Mouse (Mus musculus): ENCODE measurements around the gene Ecm1. TPM values are rescaled to one million over a fixed set of nuclear protein-coding genes. Genes with fewer than 3 reads are reported as not detected.

Ecm1 gene
- polyA plus RNA-seq (2015; fragmentation: Nextera tagmentation; extraction: Ambion mirVana), result 22.3 and 23.8 TPM in 2 replicates

DNA sequence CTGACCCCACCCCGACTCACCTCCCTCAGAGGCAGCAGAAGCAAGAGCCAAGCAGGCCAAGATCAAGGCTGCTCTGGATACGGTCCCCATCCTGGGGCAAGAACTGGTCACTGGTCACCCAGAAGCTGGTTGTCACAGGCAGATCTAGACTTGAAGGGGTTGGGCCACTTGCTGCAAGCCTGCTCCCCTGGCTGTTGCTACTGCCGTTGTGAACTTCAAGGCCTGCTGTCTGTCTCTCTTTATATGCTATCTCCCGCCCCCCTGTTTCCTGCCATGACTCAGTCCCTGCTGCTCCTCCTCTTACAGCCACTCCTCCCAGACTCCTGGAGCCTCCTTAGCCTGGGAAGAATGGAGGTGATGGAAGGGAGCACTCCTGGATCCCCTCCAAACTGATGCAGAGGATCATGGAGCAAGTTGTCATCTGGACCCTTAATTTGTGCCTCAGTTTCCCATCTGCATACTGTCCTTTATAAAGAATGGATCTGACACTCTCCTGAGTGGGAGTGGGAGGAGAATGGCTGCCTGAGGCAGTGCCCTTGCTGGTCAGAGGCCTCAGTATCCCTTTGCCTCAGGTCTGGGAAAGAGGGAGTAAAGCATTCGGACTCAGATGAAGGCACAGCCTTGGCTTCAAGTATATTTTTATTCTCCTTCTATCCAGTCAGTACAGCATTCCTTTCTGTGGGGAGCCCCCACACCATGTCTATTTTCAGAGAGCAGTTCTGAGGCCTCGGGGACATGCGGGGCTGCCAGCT, at the start of gene Ecm1:
Gene Ecm1, minus strand, starts transcription at position 217 of the 752 bp plus-strand sequence.
- H3K4me3 ChIP-seq (ENCODE audit: low read length), result no peak within 1 kb of the TSS
- peak within 1 kb of the TSS; percentile 48 for H3K27ac ChIP-seq (ENCODE audit: low read length)
- no peaks in the 10 kb centered on the region for H3K9me3 ChIP-seq (ENCODE audit: control insufficient read depth, low read length)
- H3K4me2 ChIP-seq (ENCODE audit: low read depth, low read length), result no peak within 1 kb of the TSS
- H3K27me3 ChIP-seq (ENCODE audit: control insufficient read depth, insufficient read depth, low read depth, low read length), result no peaks in the 10 kb centered on the region
- peak within 1 kb of the TSS; percentile 46; the same call in 1 of the 2 replicates for H3K9ac ChIP-seq (ENCODE audit: low read length)
- peaks cover 7% of the 10 kb centered on the region for H3K4me1 ChIP-seq (replicated peaks; ENCODE audit: control insufficient read depth, insufficient read depth, low read length)
- peak; percentile 64; the same call in 1 of the 2 replicates for ATAC-seq (ENCODE audit: low read depth)
- peaks cover 13% of the 10 kb centered on the region for H3K36me3 ChIP-seq (ENCODE audit: control insufficient read depth, insufficient read depth, low read length)
- WGBS, result 52% methylated on average over 7 of the region's 7 CpGs

DNA sequence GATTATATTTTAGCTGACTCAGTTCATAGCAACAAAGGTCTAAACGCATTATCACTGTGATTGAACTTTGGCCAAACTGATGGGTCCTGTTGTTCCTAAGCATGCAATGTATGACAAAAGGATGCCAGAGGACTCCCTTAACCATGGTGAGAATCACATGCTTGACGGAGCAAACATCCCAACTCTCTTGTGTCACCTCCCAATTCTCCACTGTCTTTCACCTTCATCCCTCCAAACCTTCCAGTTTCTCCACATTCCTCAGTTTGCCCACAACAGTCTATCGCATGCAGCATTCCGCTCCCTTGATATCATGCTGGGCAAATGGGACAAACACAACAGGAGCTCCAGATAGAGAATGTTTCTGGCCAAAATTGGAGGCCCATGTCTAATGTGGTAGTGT, 46.1 kb upstream of the Ecm1 start:
- ATAC-seq (ENCODE audit: low read depth), result no peak
- Histone ChIP-seq H3K9ac (ENCODE audit: low read length) (no peak overlapping the region), H3K4me3 (ENCODE audit: low read length) (no peak overlapping the region), H3K27me3 (ENCODE audit: control insufficient read depth, insufficient read depth, low read depth, low read length) (no peaks in the 10 kb centered on the region), H3K9me3 (ENCODE audit: control insufficient read depth, low read length) (no peaks in the 10 kb centered on the region), H3K4me2 (ENCODE audit: low read depth, low read length) (no peak overlapping the region), H3K4me1 (replicated peaks; ENCODE audit: control insufficient read depth, insufficient read depth, low read length) (no peaks in the 10 kb centered on the region), H3K27ac (ENCODE audit: low read length) (no peak overlapping the region), H3K36me3 (ENCODE audit: control insufficient read depth, insufficient read depth, low read length) (peaks cover 26% of the 10 kb centered on the region)
- 88% methylated on average over 4 of the region's 4 CpGs for WGBS

DNA sequence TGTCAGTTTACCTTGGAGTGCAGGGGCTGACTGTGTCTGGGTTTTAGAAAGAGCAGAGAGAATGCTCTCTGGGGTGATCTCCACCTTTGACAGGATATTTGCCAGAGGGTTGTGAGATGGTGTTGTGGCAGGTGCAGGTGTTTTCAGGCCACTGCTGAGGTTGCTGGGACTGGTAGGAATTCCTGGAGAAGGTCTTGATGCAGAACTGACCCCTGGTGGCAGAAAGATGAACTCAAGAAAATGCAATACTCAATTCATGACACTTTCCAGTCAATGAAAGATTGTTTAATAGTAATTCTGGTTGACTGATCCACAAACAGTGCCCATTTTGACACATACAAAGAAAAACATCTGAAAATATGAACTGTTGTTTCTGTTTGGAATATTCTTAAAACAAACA, 32.6 kb upstream of the Ecm1 start:
- Histone ChIP-seq H3K4me2 (ENCODE audit: low read depth, low read length) (no peak overlapping the region), H3K4me1 (replicated peaks; ENCODE audit: control insufficient read depth, insufficient read depth, low read length) (no peaks in the 10 kb centered on the region), H3K36me3 (ENCODE audit: control insufficient read depth, insufficient read depth, low read length) (peaks cover 30% of the 10 kb centered on the region), H3K4me3 (ENCODE audit: low read length) (no peak overlapping the region), H3K27ac (ENCODE audit: low read length) (no peak overlapping the region), H3K9ac (ENCODE audit: low read length) (no peak overlapping the region), H3K27me3 (ENCODE audit: control insufficient read depth, insufficient read depth, low read depth, low read length) (no peaks in the 10 kb centered on the region), H3K9me3 (ENCODE audit: control insufficient read depth, low read length) (no peaks in the 10 kb centered on the region)
- no peak for ATAC-seq (ENCODE audit: low read depth)

DNA sequence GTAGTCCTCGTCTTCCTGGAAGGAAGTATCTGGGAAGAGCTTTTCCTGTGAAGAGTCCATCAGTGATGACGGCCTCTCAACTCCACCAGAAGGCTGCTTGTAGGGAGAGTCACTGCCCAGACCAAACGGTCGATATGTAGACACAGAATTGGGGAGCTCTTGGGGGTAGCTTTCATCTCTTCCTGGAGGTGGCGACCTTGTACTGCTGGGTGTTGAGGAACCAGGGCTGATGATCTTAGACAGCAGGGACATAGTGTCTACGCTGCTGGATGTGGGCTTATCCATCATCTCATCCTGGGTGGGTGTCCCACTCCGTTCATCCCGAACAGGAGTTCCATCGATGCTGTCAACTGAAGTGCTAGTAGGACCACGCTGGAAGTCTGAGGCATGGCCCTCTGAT, 26.2 kb upstream of the Ecm1 start:
- H3K27me3 ChIP-seq (ENCODE audit: control insufficient read depth, insufficient read depth, low read depth, low read length), result no peaks in the 10 kb centered on the region
- no peak overlapping the region for H3K27ac ChIP-seq (ENCODE audit: low read length)
- no peak for ATAC-seq (ENCODE audit: low read depth)
- WGBS, result 85% methylated on average over 10 of the region's 10 CpGs
- H3K36me3 ChIP-seq (ENCODE audit: control insufficient read depth, insufficient read depth, low read length), result peaks cover 38% of the 10 kb centered on the region
- H3K9ac ChIP-seq (ENCODE audit: low read length), result no peak overlapping the region
- H3K4me3 ChIP-seq (ENCODE audit: low read length), result no peak overlapping the region
- no peak overlapping the region for H3K4me2 ChIP-seq (ENCODE audit: low read depth, low read length)
- no peaks in the 10 kb centered on the region for H3K9me3 ChIP-seq (ENCODE audit: control insufficient read depth, low read length)
- H3K4me1 ChIP-seq (replicated peaks; ENCODE audit: control insufficient read depth, insufficient read depth, low read length), result peaks cover 4% of the 10 kb centered on the region

DNA sequence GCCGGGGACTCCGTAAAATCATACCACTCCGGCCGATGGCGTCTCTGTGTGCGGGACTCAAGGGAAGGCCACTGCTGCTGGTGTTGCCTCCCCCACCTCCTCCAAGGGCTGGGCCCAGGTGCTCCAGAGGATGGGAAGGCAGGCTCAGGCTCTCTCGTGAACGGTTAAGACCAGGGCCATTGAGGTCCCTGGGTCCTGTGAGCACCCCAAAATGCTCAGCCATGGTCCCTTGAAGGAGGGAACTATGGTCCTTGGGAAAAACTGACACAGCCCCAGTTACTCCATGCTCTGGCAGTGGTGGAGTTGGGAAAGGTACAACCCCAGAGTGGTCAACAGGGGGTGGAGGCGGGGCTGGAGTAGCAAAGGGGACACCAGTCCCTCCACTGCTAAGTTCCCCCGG, 24.4 kb upstream of the Ecm1 start:
- Histone ChIP-seq H3K4me3 (ENCODE audit: low read length) (no peak overlapping the region), H3K4me2 (ENCODE audit: low read depth, low read length) (no peak overlapping the region), H3K27me3 (ENCODE audit: control insufficient read depth, insufficient read depth, low read depth, low read length) (no peaks in the 10 kb centered on the region), H3K9me3 (ENCODE audit: control insufficient read depth, low read length) (no peaks in the 10 kb centered on the region), H3K27ac (ENCODE audit: low read length) (no peak overlapping the region), H3K36me3 (ENCODE audit: control insufficient read depth, insufficient read depth, low read length) (peaks cover 36% of the 10 kb centered on the region), H3K9ac (ENCODE audit: low read length) (no peak overlapping the region), H3K4me1 (replicated peaks; ENCODE audit: control insufficient read depth, insufficient read depth, low read length) (peaks cover 4% of the 10 kb centered on the region)
- WGBS, result 54% methylated on average over 10 of the region's 10 CpGs
- ATAC-seq (ENCODE audit: low read depth), result no peak

DNA sequence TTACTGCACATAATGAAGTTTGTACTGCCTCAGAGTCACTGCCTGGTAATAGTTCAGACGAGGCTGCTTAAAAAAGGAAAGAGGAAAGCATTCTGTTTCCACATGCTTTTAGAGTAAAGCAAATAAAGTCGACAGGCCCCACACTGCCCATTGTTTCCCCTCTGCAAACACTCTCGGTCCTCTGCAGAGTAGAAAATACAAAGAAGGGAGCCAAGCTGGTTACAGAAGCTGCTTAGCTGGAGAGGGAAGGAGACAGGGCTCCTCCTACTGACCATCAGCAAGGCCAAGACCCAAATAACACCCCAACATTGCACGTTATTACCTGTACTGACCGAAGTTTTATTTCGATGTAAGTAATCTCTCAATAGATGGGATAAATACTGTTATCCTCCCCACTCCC, 23.6 kb upstream of the Ecm1 start:
- Histone ChIP-seq H3K27ac (ENCODE audit: low read length) (peak overlapping the region; percentile 76), H3K27me3 (ENCODE audit: control insufficient read depth, insufficient read depth, low read depth, low read length) (no peaks in the 10 kb centered on the region), H3K4me3 (ENCODE audit: low read length) (no peak overlapping the region), H3K9ac (ENCODE audit: low read length) (no peak overlapping the region; the same call in 1 of the 2 replicates), H3K36me3 (ENCODE audit: control insufficient read depth, insufficient read depth, low read length) (peaks cover 28% of the 10 kb centered on the region), H3K9me3 (ENCODE audit: control insufficient read depth, low read length) (no peaks in the 10 kb centered on the region), H3K4me2 (ENCODE audit: low read depth, low read length) (no peak overlapping the region), H3K4me1 (replicated peaks; ENCODE audit: control insufficient read depth, insufficient read depth, low read length) (peaks cover 4% of the 10 kb centered on the region)
- 37% methylated on average over 6 of the region's 6 CpGs for WGBS
- ATAC-seq (ENCODE audit: low read depth), result peak; percentile 67; the same call in 1 of the 2 replicates

DNA sequence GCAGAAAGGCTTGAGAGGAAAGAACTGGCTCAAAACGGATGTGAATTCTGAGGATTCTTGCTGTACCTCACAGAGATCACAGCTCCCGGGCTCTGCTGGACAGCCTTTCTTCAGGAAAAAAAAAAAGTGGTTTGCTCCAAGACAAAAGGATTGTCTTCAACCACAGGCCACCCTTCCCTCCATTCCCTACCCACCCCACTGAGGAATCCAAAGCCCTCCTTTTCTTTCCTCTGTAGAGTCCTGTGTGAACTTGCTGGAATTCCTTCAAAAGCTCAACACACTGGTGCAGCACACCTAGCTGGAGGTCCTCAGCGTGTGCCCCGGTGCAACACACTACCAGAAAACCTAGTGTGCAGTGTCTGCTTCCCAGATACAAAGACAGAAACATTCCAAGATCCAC, 22.4 kb upstream of the Ecm1 start:
- H3K27me3 ChIP-seq (ENCODE audit: control insufficient read depth, insufficient read depth, low read depth, low read length), result no peaks in the 10 kb centered on the region
- H3K4me2 ChIP-seq (ENCODE audit: low read depth, low read length), result no peak overlapping the region
- H3K9ac ChIP-seq (ENCODE audit: low read length), result no peak overlapping the region
- peaks cover 26% of the 10 kb centered on the region for H3K36me3 ChIP-seq (ENCODE audit: control insufficient read depth, insufficient read depth, low read length)
- 67% methylated on average over 4 of the region's 4 CpGs for WGBS
- ATAC-seq (ENCODE audit: low read depth), result no peak
- no peak overlapping the region for H3K27ac ChIP-seq (ENCODE audit: low read length)
- H3K9me3 ChIP-seq (ENCODE audit: control insufficient read depth, low read length), result no peaks in the 10 kb centered on the region
- H3K4me1 ChIP-seq (replicated peaks; ENCODE audit: control insufficient read depth, insufficient read depth, low read length), result peaks cover 4% of the 10 kb centered on the region
- no peak overlapping the region for H3K4me3 ChIP-seq (ENCODE audit: low read length)

DNA sequence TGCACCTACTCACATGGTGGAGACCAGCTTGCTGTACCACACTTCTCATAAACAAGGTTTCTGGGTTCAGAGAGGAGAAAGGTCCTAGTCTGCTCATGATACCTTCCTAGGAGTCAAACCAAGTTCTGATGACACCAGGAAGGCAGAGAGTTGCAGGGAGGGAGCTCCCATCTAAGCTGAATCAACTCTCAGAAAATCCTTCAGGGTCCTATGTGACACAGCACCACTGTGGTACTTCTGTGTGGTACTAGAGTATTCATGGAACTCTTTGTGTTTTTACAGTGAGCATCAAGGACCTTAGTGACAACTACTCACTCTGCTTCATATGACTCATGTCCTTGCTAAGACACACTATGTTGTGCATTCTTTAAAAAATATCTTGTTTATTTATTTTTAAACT, 21.3 kb upstream of the Ecm1 start:
- H3K27ac ChIP-seq (ENCODE audit: low read length), result no peak overlapping the region
- no peak overlapping the region for H3K9ac ChIP-seq (ENCODE audit: low read length)
- peaks cover 17% of the 10 kb centered on the region for H3K36me3 ChIP-seq (ENCODE audit: control insufficient read depth, insufficient read depth, low read length)
- peaks cover 4% of the 10 kb centered on the region for H3K4me1 ChIP-seq (replicated peaks; ENCODE audit: control insufficient read depth, insufficient read depth, low read length)
- H3K4me3 ChIP-seq (ENCODE audit: low read length), result no peak overlapping the region
- ATAC-seq (ENCODE audit: low read depth), result no peak
- H3K9me3 ChIP-seq (ENCODE audit: control insufficient read depth, low read length), result no peaks in the 10 kb centered on the region
- H3K27me3 ChIP-seq (ENCODE audit: control insufficient read depth, insufficient read depth, low read depth, low read length), result no peaks in the 10 kb centered on the region
- no peak overlapping the region for H3K4me2 ChIP-seq (ENCODE audit: low read depth, low read length)

DNA sequence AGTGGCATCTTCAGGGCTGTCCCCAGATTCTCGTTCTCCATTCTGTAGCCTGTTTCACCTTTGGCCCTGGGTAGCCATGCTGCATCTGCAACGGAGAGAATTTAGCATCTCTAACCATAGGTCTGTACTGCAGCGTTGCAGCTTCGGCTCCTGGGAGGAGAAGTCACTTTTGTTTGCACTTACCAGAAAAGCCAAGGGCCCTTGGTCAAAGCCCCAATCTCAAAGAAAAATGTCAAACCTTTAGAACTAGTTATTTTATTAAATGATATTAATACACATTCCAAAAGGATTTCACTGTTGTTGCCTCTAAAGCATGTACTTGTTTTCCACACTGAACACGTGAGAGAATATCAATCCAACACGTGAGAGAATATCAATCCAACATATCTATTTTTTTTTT, 20.7 kb upstream of the Ecm1 start, which contains the start of gene Tars2:
Gene Tars2, minus strand, starts transcription at position 101 of the 400 bp plus-strand sequence.
- Histone ChIP-seq H3K4me2 (ENCODE audit: low read depth, low read length) (no peak within 1 kb of the TSS), H3K9me3 (ENCODE audit: control insufficient read depth, low read length) (no peaks in the 10 kb centered on the region), H3K9ac (ENCODE audit: low read length) (no peak within 1 kb of the TSS), H3K27ac (ENCODE audit: low read length) (no peak within 1 kb of the TSS), H3K36me3 (ENCODE audit: control insufficient read depth, insufficient read depth, low read length) (peaks cover 12% of the 10 kb centered on the region), H3K4me1 (replicated peaks; ENCODE audit: control insufficient read depth, insufficient read depth, low read length) (peaks cover 4% of the 10 kb centered on the region), H3K27me3 (ENCODE audit: control insufficient read depth, insufficient read depth, low read depth, low read length) (no peaks in the 10 kb centered on the region), H3K4me3 (ENCODE audit: low read length) (no peak within 1 kb of the TSS)
- 80% methylated on average over 6 of the region's 6 CpGs for WGBS
- ATAC-seq (ENCODE audit: low read depth), result no peak
